Mouse (Mus musculus): Measurements from ENCODE around the gene Efna4. TPM values are rescaled to one million over a fixed set of nuclear protein-coding genes. Genes with fewer than 3 reads are reported as not detected.

Gene Efna4
- polyA plus RNA-seq, 1 experiment from 2014 or later: 4.3 TPM

Other genes with a start within 250 kb of the Efna4 start
- gene Rusc1, start 244.7 kb downstream of the Efna4 start, polyA plus RNA-seq (2014; fragmentation: Nextera tagmentation; extraction: Ambion mirVana): 96.7 and 104 TPM in 2 replicates
- gene Gm43738, start 236.9 kb downstream of the Efna4 start, polyA plus RNA-seq (2014; fragmentation: Nextera tagmentation; extraction: Ambion mirVana): not detected in 2 replicates
- 378 and 453 TPM in 2 replicates for gene Fdps, start 236.1 kb downstream of the Efna4 start, polyA plus RNA-seq (2014; fragmentation: Nextera tagmentation; extraction: Ambion mirVana)
- 0.66 TPM in 1 of 2 replicates, not detected in the other for gene Pklr, start 201.9 kb downstream of the Efna4 start, polyA plus RNA-seq (2014; fragmentation: Nextera tagmentation; extraction: Ambion mirVana)
- gene Hcn3, start 177.8 kb downstream of the Efna4 start, polyA plus RNA-seq (2014; fragmentation: Nextera tagmentation; extraction: Ambion mirVana): 25.4 and 28.7 TPM in 2 replicates
- gene Clk2, start 173.2 kb downstream of the Efna4 start, polyA plus RNA-seq (2014; fragmentation: Nextera tagmentation; extraction: Ambion mirVana): 17.5 and 19.6 TPM in 2 replicates
- gene Scamp3, start 160.6 kb downstream of the Efna4 start, polyA plus RNA-seq (2014; fragmentation: Nextera tagmentation; extraction: Ambion mirVana): 126 and 153 TPM in 2 replicates
- gene Fam189b, start 154.9 kb downstream of the Efna4 start, polyA plus RNA-seq (2014; fragmentation: Nextera tagmentation; extraction: Ambion mirVana): 38.5 and 41.7 TPM in 2 replicates
- 41.5 and 49.7 TPM in 2 replicates for gene Gba, start 135.1 kb downstream of the Efna4 start, polyA plus RNA-seq (2014; fragmentation: Nextera tagmentation; extraction: Ambion mirVana)
- gene Thbs3, start 122.8 kb downstream of the Efna4 start, polyA plus RNA-seq (2014; fragmentation: Nextera tagmentation; extraction: Ambion mirVana): 34.7 and 36.6 TPM in 2 replicates
- 147 and 151 TPM in 2 replicates for gene Mtx1, start 110.9 kb downstream of the Efna4 start, polyA plus RNA-seq (2014; fragmentation: Nextera tagmentation; extraction: Ambion mirVana)
- 0.90 and 1.4 TPM in 2 replicates for gene Muc1, start 109.0 kb downstream of the Efna4 start, polyA plus RNA-seq (2014; fragmentation: Nextera tagmentation; extraction: Ambion mirVana)
- 206 and 240 TPM in 2 replicates for gene Krtcap2, start 92.1 kb downstream of the Efna4 start, polyA plus RNA-seq (2014; fragmentation: Nextera tagmentation; extraction: Ambion mirVana)
- 61.6 and 70.7 TPM in 2 replicates for gene Trim46, start 91.7 kb downstream of the Efna4 start, polyA plus RNA-seq (2014; fragmentation: Nextera tagmentation; extraction: Ambion mirVana)
- 69.6 and 84.4 TPM in 2 replicates for gene Dpm3, start 78.7 kb downstream of the Efna4 start, polyA plus RNA-seq (2014; fragmentation: Nextera tagmentation; extraction: Ambion mirVana)
- 36.7 and 39.8 TPM in 2 replicates for gene Slc50a1, start 67.5 kb downstream of the Efna4 start, polyA plus RNA-seq (2014; fragmentation: Nextera tagmentation; extraction: Ambion mirVana)
- 6.8 and 10.5 TPM in 2 replicates for gene Efna1, start 56.9 kb downstream of the Efna4 start, polyA plus RNA-seq (2014; fragmentation: Nextera tagmentation; extraction: Ambion mirVana)
- 85.7 and 96.9 TPM in 2 replicates for gene Efna3, start 15.1 kb downstream of the Efna4 start, polyA plus RNA-seq (2014; fragmentation: Nextera tagmentation; extraction: Ambion mirVana)
- gene Adam15, start 12.0 kb upstream of the Efna4 start, polyA plus RNA-seq (2014; fragmentation: Nextera tagmentation; extraction: Ambion mirVana): 37.6 and 48.3 TPM in 2 replicates
- gene Dcst2, start 23.9 kb upstream of the Efna4 start, polyA plus RNA-seq (2014; fragmentation: Nextera tagmentation; extraction: Ambion mirVana): 0.19 and 0.25 TPM in 2 replicates
- gene Dcst1, start 27.2 kb upstream of the Efna4 start, polyA plus RNA-seq (2014; fragmentation: Nextera tagmentation; extraction: Ambion mirVana): 1.1 and 1.4 TPM in 2 replicates
- 0.40 and 0.78 TPM in 2 replicates for gene Zbtb7b, start 56.7 kb upstream of the Efna4 start, polyA plus RNA-seq (2014; fragmentation: Nextera tagmentation; extraction: Ambion mirVana)
- 0.88 and 1.9 TPM in 2 replicates for gene Lenep, start 64.8 kb upstream of the Efna4 start, polyA plus RNA-seq (2014; fragmentation: Nextera tagmentation; extraction: Ambion mirVana)
- 29.5 and 30.8 TPM in 2 replicates for gene Flad1, start 73.8 kb upstream of the Efna4 start, polyA plus RNA-seq (2014; fragmentation: Nextera tagmentation; extraction: Ambion mirVana)
- gene Cks1b, start 80.4 kb upstream of the Efna4 start, polyA plus RNA-seq (2014; fragmentation: Nextera tagmentation; extraction: Ambion mirVana): 72.0 and 85.4 TPM in 2 replicates
- 4.1 and 18.9 TPM in 2 replicates for gene Shc1, start 80.4 kb upstream of the Efna4 start, polyA plus RNA-seq (2014; fragmentation: Nextera tagmentation; extraction: Ambion mirVana)
- 39.8 and 50.3 TPM in 2 replicates for gene Pygo2, start 92.2 kb upstream of the Efna4 start, polyA plus RNA-seq (2014; fragmentation: Nextera tagmentation; extraction: Ambion mirVana)
- gene Pbxip1, start 98.7 kb upstream of the Efna4 start, polyA plus RNA-seq (2014; fragmentation: Nextera tagmentation; extraction: Ambion mirVana): 8.2 and 9.6 TPM in 2 replicates
- gene Pmvk, start 116.5 kb upstream of the Efna4 start, polyA plus RNA-seq (2014; fragmentation: Nextera tagmentation; extraction: Ambion mirVana): 115 and 137 TPM in 2 replicates
- 6.1 and 9.9 TPM in 2 replicates for gene Kcnn3, start 182.1 kb upstream of the Efna4 start, polyA plus RNA-seq (2014; fragmentation: Nextera tagmentation; extraction: Ambion mirVana)